Mouse (Mus musculus): ENCODE data around the gene Rdx. TPM values are rescaled to one million over a fixed set of nuclear protein-coding genes. Genes with fewer than 3 reads are reported as not detected.
A peak's percentile ranks its signal among the peaks of the same experiment; 100 is the strongest.

Rdx gene
- polyA plus RNA-seq, 1 experiment, result 51.7 TPM

DNA sequence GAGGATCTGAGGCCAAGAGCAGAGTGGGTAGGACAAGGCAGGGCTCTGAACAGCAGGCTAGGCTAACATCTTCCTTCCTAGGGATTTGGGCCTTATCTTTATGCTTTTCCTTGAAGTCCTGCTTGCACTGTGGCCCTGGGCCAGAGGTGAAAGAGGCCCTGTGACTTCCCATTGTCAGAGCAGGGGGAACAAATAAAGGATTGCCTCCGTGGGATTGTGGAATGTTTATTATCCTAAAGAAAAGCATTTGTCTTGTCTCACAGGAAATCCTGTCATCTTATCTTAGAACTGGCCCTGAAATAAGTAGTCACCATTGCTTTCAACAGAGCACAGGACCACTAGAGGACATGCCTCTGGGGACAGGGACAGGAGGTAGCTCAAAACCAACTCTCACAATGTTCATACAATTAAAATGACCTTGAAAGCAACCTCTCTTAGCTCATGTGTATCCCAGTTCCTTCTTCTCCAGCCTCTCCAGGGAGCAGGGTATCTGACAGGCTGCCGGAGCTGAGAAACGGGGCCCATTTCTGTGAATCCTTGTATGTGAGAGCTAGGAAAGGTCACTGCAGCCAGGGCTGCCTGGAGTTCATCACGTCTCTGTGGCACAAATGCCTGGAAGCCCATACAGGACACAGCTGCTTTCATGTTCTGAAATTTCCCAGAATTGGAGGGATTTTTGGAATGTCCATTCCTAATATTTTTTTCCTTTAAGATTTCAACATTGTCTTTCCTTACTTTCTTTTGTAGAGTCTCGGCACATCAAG is 19.5 kb upstream of the Rdx start:
- Histone ChIP-seq H3K4me1 (ENCODE audit: control insufficient read depth, insufficient read depth, low read length) (peaks cover 12% of the 10 kb centered on the region), H3K4me3 (ENCODE audit: insufficient read depth, low read length) (no peak overlapping the region), H3K27ac (ENCODE audit: insufficient read depth, low read depth, low read length) (no peak overlapping the region)
- TF ChIP-seq POLR2A (IDR thresholded peaks at IDR 0.05; ENCODE audit: borderline replicate concordance, low read depth, low read length), result no peak
- TF ChIP-seq CTCF (IDR thresholded peaks at IDR 0.05; ENCODE audit: low read depth, low read length), result no peak

DNA sequence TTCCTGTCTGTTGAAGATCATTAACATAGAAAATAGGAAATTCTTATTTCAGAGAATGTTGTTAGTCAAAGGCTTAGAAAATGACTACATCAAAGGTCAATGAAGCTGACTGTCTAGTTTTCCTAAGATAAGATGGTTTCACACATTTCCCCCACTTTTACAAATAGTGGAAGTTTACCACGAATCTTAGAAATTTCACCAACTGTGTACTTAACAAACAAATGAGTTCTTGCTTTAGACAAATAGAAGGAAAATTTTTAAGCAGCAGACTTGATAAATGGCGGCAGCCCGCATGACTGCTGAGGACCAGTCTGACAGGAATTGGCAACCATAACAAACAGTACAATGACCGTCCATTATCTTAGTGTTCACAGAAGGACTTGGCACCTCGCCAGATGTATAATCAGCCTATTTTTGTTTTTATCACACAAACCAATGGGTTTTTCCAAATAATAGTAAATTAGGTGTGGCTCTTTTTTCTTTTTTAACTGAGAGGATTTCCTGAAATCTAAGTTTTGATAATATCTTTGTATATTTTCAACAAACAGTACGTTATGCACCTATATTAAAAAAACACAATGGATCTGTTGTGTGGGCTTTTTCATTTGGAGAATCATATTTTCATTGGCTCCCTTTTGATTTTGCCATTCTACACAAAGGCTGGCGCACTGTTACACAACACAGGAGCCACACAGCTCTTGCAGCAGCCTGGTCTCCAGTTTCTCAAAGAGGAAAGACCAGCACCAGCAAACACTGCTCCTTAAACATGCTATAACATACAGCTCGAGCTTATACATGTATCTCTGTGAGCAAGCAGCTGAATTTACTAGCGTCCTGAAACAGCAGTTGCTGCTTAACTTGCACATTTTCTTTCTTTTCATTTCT is 18.2 kb upstream of the Rdx start:
- Histone ChIP-seq H3K4me3 (ENCODE audit: insufficient read depth, low read length) (no peak overlapping the region), H3K27ac (ENCODE audit: insufficient read depth, low read depth, low read length) (no peak overlapping the region), H3K4me1 (ENCODE audit: control insufficient read depth, insufficient read depth, low read length) (peaks cover 10% of the 10 kb centered on the region)
- TF ChIP-seq CTCF (IDR thresholded peaks at IDR 0.05; ENCODE audit: low read depth, low read length) (no peak), POLR2A (IDR thresholded peaks at IDR 0.05; ENCODE audit: borderline replicate concordance, low read depth, low read length) (no peak)

DNA sequence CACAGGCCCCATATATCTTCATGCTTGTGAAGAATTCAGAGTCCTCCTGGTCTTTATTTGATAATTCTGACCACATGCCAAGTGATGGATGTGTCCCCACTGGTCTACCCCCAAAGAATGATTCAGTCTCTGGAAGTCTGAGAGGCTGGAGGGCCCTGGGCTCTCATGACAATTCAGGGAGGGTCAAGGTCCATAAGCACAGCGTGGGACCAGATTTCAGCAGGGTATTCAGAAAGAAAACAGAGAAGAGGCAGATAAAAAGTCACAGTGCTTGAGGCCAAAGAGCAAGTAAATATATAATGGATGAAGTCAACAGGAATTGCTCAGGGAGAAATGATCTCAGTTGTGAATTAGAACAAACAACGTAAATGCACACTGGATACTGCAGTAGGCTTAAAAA is 15.5 kb upstream of the Rdx start:
- no peak for TF ChIP-seq POLR2A (IDR thresholded peaks at IDR 0.05; ENCODE audit: borderline replicate concordance, low read depth, low read length)
- no peak for TF ChIP-seq CTCF (IDR thresholded peaks at IDR 0.05; ENCODE audit: low read depth, low read length)

DNA sequence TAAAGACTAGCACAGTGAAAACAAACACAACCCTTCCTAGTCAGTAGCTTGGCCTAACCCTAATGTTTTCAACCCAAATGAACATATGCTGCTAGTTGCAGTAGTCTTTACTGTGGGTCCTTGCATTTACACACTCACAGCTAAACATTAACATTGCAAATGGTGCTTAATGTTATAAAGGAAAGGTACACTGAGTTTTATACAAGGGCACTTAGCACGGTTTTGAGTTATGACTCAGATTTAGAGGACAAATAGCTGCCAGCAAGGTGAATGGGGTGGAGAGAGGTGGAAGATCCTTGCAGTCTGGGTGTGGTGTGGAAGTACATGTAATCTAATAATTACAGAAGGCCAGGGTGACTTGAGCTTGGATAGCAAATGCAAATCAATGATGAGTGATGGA is 9.5 kb upstream of the Rdx start:
- H3K27ac ChIP-seq (ENCODE audit: insufficient read depth, low read depth, low read length), result no peak overlapping the region
- no peak overlapping the region for H3K4me3 ChIP-seq (ENCODE audit: insufficient read depth, low read length)
- H3K4me1 ChIP-seq (ENCODE audit: control insufficient read depth, insufficient read depth, low read length), result no peaks in the 10 kb centered on the region
- TF ChIP-seq CTCF (IDR thresholded peaks at IDR 0.05; ENCODE audit: low read depth, low read length), result no peak
- no peak for TF ChIP-seq POLR2A (IDR thresholded peaks at IDR 0.05; ENCODE audit: borderline replicate concordance, low read depth, low read length)

More for the DNA sequence above, 15.5 kb upstream of the Rdx start:
- H3K4me1 ChIP-seq (ENCODE audit: control insufficient read depth, insufficient read depth, low read length), result peaks cover 2% of the 10 kb centered on the region; the same call in 1 of the 2 replicates
- no peak overlapping the region for H3K4me3 ChIP-seq (ENCODE audit: insufficient read depth, low read length)
- no peak overlapping the region for H3K27ac ChIP-seq (ENCODE audit: insufficient read depth, low read depth, low read length)

DNA sequence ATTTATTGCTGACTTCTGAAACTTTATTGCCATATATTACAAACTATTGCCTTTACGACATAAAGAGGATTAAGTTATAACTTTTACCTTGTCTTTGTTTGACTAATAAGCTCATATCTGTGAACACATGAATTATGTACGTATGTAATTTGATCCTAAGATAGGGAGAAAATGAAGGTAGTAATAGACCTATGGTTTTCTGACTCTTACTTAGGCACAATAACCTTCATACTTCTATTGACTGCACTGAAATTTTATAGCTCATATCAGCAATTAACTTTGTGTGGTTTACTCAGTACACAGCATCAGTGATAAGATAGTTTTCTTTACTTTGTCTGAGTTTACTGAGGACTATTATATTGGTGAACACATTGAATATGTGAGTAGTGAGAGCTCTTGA is 5.3 kb upstream of the Rdx start:
- Histone ChIP-seq H3K4me3 (ENCODE audit: insufficient read depth, low read length) (no peak overlapping the region), H3K4me1 (ENCODE audit: control insufficient read depth, insufficient read depth, low read length) (no peaks in the 10 kb centered on the region), H3K27ac (ENCODE audit: insufficient read depth, low read depth, low read length) (no peak overlapping the region)
- no peak for TF ChIP-seq CTCF (IDR thresholded peaks at IDR 0.05; ENCODE audit: low read depth, low read length)
- TF ChIP-seq POLR2A (IDR thresholded peaks at IDR 0.05; ENCODE audit: borderline replicate concordance, low read depth, low read length), result no peak

DNA sequence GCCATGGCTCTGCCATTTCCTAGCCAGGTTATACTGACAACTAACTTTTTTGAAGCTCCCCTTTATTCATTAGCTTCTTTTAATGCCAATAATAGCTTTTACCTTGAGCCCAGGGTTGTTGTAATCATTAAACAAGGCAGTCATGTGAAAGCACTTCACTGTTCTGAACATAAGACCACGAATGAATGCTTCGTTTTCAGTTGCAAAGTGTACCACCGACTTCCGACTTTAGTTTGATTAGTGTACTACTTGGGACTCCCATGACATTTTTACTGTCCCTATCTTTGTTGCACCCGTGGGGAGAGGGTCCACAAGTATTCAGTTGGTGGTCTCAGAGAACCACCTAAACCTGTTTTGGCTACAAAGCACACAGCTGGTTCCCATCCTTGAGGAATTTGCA is 287 bp upstream of the Rdx start:
- Histone ChIP-seq H3K4me3 (ENCODE audit: insufficient read depth, low read length) (no peak overlapping the region), H3K27ac (ENCODE audit: insufficient read depth, low read depth, low read length) (no peak overlapping the region), H3K4me1 (ENCODE audit: control insufficient read depth, insufficient read depth, low read length) (peaks cover 8% of the 10 kb centered on the region)
- TF ChIP-seq POLR2A (IDR thresholded peaks at IDR 0.05; ENCODE audit: borderline replicate concordance, low read depth, low read length) (no peak), CTCF (IDR thresholded peaks at IDR 0.05; ENCODE audit: low read depth, low read length) (no peak)

DNA sequence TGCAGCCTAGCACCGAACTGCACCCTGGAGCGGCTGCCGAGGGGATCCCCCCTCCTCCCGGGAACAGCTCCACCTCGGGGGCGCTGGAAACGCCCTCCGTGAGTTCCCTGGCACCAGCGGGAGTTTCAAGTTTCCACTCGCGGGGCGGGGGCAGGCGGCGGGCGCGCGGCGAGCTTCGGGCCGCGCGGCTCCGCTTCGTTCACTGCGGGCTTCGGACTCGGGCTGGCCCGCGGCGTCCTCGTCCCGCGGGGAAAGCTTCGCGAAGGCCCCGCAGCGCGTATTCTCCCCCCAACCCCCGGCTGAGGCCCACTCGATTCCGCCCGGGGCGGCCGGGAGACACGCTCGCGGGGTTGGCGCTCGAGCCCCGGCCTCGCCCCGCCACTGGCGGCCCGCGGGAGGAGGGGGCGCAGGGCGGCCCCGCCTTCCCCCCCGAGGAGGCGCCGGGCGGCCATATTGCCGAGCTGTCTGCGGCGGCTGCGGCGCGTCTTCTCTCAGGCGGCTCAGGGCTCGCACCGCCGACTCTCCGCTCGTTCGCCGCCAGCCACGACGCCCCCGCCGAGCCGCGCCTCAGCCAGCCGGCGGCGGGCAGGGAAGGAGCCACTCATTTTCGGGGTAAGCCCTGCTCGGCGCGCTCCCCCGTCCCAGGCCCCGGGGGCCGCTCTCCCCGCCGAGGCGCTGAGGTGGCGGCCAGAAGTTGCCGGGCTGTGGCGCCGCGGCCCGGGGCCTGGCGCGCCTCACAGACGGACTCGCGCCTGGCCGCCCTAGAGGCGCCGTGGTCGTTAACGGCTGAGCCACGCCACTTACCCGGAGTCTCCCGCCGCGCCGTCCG is 1.1 kb downstream of the Rdx start:
- H3K27ac ChIP-seq (ENCODE audit: insufficient read depth, low read depth, low read length), result peak overlapping the region; percentile 82
- no peak for TF ChIP-seq CTCF (IDR thresholded peaks at IDR 0.05; ENCODE audit: low read depth, low read length)
- TF ChIP-seq POLR2A (IDR thresholded peaks at IDR 0.05; ENCODE audit: borderline replicate concordance, low read depth, low read length), result no peak

DNA sequence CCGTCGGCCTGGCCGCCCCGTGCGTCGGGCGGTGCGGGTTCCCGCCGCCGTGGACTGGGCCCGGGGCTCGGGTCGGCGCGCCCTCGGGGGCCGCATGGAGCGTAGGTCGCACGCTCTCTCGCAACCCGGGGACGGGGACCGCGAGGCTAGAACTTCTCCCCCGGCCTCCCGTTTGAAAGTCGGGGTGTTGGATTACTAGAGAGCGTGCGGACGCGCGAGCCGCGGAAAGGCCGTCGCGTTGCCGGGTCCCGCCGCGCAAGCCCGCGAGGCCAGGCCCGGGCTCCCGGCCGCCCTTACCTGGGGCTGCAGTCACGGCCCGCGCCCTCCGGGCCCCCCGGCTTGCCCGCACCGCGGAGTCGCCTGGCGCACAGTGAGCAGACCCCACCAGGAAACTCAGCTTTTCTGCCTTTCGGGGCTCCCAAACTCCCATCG is 1.7 kb downstream of the Rdx start:
- Histone ChIP-seq H3K4me3 (ENCODE audit: insufficient read depth, low read length) (peak overlapping the region; percentile 97), H3K27ac (ENCODE audit: insufficient read depth, low read depth, low read length) (peak overlapping the region; percentile 82), H3K4me1 (ENCODE audit: control insufficient read depth, insufficient read depth, low read length) (peaks cover 13% of the 10 kb centered on the region)
- no peak for TF ChIP-seq POLR2A (IDR thresholded peaks at IDR 0.05; ENCODE audit: borderline replicate concordance, low read depth, low read length)
- no peak for TF ChIP-seq CTCF (IDR thresholded peaks at IDR 0.05; ENCODE audit: low read depth, low read length)

More for the DNA sequence above, 1.1 kb downstream of the Rdx start:
- Histone ChIP-seq H3K4me1 (ENCODE audit: control insufficient read depth, insufficient read depth, low read length) (peaks cover 13% of the 10 kb centered on the region), H3K4me3 (ENCODE audit: insufficient read depth, low read length) (peak overlapping the region; percentile 97)

DNA sequence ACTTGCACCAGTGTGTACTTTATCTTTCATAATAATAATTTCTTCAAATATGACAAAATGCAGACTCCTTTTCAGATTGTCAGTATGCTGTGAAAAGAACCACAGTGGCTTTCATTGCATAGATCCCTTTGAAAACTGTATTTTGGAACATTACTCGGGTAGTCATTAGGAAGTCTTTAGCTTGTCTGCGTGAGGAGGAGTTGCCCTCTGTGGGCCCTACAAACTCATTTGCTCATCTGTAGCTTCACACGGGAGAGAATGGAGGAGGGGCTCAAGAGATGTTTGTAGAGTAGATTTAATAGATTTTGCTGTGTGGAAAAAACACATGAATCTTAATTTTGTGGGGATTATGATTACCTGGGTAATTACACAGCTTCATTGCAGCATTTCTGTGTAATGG is 2.6 kb downstream of the Rdx start:
- no peak for TF ChIP-seq POLR2A (IDR thresholded peaks at IDR 0.05; ENCODE audit: borderline replicate concordance, low read depth, low read length)
- no peak for TF ChIP-seq CTCF (IDR thresholded peaks at IDR 0.05; ENCODE audit: low read depth, low read length)
- H3K27ac ChIP-seq (ENCODE audit: insufficient read depth, low read depth, low read length), result no peak overlapping the region

More for the DNA sequence above, 2.6 kb downstream of the Rdx start:
- peak overlapping the region; percentile 97 for H3K4me3 ChIP-seq (ENCODE audit: insufficient read depth, low read length)
- H3K4me1 ChIP-seq (ENCODE audit: control insufficient read depth, insufficient read depth, low read length), result peaks cover 13% of the 10 kb centered on the region

All from bone marrow macrophage, adult 2 months (primary cell).